Mouse (Mus musculus) heart, adult 2 months (tissue): Measurements from ENCODE around the gene Ugt1a10. TPM values are rescaled to one million over a fixed set of nuclear protein-coding genes. Genes with fewer than 3 reads are reported as not detected.

ENCODE experiments used
- DNase-seq, 2 experiments: peaks; one replicate each; pipeline ENCODE4 v3.0.0; 2021
- H3K27ac ChIP-seq: fragments of 200-600 bp; 2 replicates; pipeline ENCODE4 v1.8.1; 2022
- H3K27me3 ChIP-seq: fragments of 200-500 bp; 2 replicates; pipeline ENCODE4 v1.6.1; 2012; ENCODE audit warnings: mild to moderate bottlenecking, low read length, inconsistent platforms, mixed read lengths; ENCODE audit not compliant: control insufficient read depth, insufficient read depth
- H3K36me3 ChIP-seq: fragments of 200-500 bp; 2 replicates; pipeline ENCODE4 v1.6.1; 2012; ENCODE audit warnings: low read length, inconsistent platforms; ENCODE audit not compliant: control insufficient read depth, insufficient read depth
- H3K4me1 ChIP-seq: fragments of 200-500 bp; 2 replicates; pipeline ENCODE4 v1.6.1; 2011; ENCODE audit warnings: low read length; ENCODE audit not compliant: control insufficient read depth, insufficient read depth
- H3K4me3 ChIP-seq: fragments of 200-600 bp; 2 replicates; pipeline ENCODE4 v1.8.1; 2022
- H3K79me2 ChIP-seq: fragments of 200-500 bp; replicated peaks from 2 replicates; pipeline ENCODE4 v1.6.1; 2012; ENCODE audit warnings: mild to moderate bottlenecking, inconsistent platforms, low read length, moderate library complexity, mixed read lengths; ENCODE audit not compliant: control insufficient read depth, insufficient read depth
- H3K9ac ChIP-seq: fragments of 200-500 bp; 2 replicates; pipeline ENCODE4 v1.6.1; 2012; ENCODE audit warnings: low read depth, mild to moderate bottlenecking, control low read depth, inconsistent platforms, low read length, mixed read lengths
- CTCF ChIP-seq: fragments of 200-600 bp; IDR thresholded peaks from 2 replicates; pipeline ENCODE4 v1.8.1; 2022; ENCODE audit warnings: antibody characterized with exemption, mild to moderate bottlenecking, moderate library complexity
- EP300 ChIP-seq: fragments of 200-500 bp; IDR thresholded peaks from 2 replicates; pipeline ENCODE4 v1.6.1; 2011; ENCODE audit warnings: low read depth, low read length, control low read depth; ENCODE audit not compliant: insufficient read depth
- POLR2A ChIP-seq: fragments of 200-500 bp; IDR thresholded peaks from 2 replicates; pipeline ENCODE4 v1.6.1; 2011; ENCODE audit warnings: mild to moderate bottlenecking, low read depth, low read length, control low read depth; ENCODE audit not compliant: insufficient read depth
- WGBS: fragments of 180-500 bp; shearing (Covaris S2); methylation state at CpG from one replicate; pipeline ENCODE4 v1.1.7; 2018; 5-methylcytosine and 5-hydroxymethylcytosine counted together
- intact Hi-C: fragments of 180-260 bp; cut with DNase I; formaldehyde crosslinking; loops from one replicate; pipeline ENCODE4 v1.15.1; 2025
- polyA plus RNA-seq: library from polyadenylated mRNA; depleted of rRNA; stranded (reverse); fragments of >200 nt; gene quantifications from 2 replicates; pipeline ENCODE4 v1.2.3, GENCODE M21; 2012
- total RNA-seq, 2 experiments: library from RNA; stranded (reverse); gene quantifications; 2 replicates each; pipeline ENCODE4 v1.2.3; 2021

The Ugt1a10 gene
- total and polyA plus RNA-seq, 3 experiments: not detected

GRCm38 (mm10) chr1:88240579-88240978 lies 185.4 kb downstream of the Ugt1a10 start:
- no peaks in the 10 kb centered on the region for H3K27me3 ChIP-seq
- H3K27ac ChIP-seq: no peak overlapping the region
- H3K9ac ChIP-seq: no peak overlapping the region
- 56% methylated on average over 4 of the region's 4 CpGs for WGBS
- no peak overlapping the region for H3K4me3 ChIP-seq
- no peak for DNase-seq
- intact Hi-C loops: no loop called here
- no peaks in the 10 kb centered on the region for H3K79me2 ChIP-seq
- H3K4me1 ChIP-seq: no peaks in the 10 kb centered on the region
- no peaks in the 10 kb centered on the region for H3K36me3 ChIP-seq
- TF ChIP-seq CTCF (no peak), EP300 (no peak), POLR2A (no peak)

DNA sequence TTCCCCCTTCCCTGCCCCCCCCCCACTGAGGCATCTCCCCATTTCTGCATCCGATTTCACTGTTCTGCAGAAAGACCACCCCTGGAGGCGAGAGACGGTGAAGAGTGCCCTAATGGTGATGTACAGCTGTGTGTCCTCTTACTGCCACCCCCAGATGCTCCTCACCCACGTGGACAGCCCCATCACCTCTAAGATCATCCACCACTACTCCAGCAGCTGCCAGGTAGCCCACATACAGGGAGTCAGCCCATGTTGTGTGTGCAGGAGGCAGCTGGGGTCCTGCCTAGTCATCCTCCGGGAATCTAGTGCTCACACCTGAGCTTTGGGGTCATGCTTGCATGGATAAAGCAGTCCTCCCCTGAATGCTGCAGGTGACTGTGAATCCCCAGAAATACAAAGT lies 188.7 kb downstream of the Ugt1a10 start:
- Histone ChIP-seq H3K36me3 (no peaks in the 10 kb centered on the region), H3K79me2 (no peaks in the 10 kb centered on the region), H3K27me3 (no peaks in the 10 kb centered on the region), H3K4me3 (no peak overlapping the region), H3K9ac (no peak overlapping the region), H3K4me1 (no peaks in the 10 kb centered on the region), H3K27ac (no peak overlapping the region)
- WGBS: 60% methylated on average over 5 of the region's 5 CpGs
- TF ChIP-seq EP300: no peak
- TF ChIP-seq CTCF: no peak
- TF ChIP-seq POLR2A: no peak
- no peak for DNase-seq
- intact Hi-C loops: no loop called here

DNA sequence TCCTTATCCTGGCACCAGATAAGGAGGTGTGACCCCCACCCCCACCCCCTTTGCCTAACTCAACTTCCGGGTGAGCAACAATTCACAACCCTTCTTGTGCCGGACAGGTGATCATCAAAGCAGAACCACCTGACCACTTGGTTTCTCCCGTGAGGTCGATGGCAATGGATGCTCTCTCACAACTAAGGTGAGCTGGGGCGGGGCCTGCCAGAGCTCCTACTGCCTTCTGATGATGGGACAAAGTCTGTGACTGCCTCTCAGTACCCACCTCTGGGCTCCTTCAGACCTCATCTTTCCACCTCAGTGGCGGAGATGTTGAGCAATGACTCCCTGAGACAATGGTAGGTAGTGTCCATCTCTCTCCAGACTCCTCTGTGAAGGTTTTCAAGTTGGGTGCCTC lies 190.7 kb downstream of the Ugt1a10 start:
- Histone ChIP-seq H3K36me3 (no peaks in the 10 kb centered on the region), H3K27me3 (no peaks in the 10 kb centered on the region), H3K9ac (no peak overlapping the region), H3K4me1 (no peaks in the 10 kb centered on the region), H3K27ac (no peak overlapping the region), H3K79me2 (no peaks in the 10 kb centered on the region), H3K4me3 (no peak overlapping the region)
- intact Hi-C loops: no loop called here
- 71% methylated on average over 6 of the region's 6 CpGs for WGBS
- TF ChIP-seq EP300: no peak
- TF ChIP-seq POLR2A: no peak
- TF ChIP-seq CTCF: no peak
- no peak for DNase-seq

DNA sequence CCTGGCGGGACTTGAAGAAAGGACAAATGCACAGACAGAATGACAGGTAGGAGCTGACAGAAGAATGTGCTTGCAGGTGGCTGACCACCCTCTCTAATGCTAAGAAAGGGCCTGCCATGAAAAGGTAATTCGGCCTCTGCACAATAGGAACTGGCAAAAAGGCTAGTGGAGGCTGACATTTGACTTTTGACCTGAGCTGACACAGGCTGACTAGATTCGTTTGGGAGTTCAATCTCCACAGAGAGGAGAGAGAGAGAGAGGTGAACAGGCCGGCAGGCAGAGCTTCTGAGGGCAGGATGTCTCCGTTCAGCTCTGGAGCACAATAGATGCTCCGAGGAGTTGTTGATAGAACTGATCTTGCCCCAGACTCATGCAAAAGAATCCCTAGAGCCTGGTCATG lies 191.2 kb downstream of the Ugt1a10 start:
- no peaks in the 10 kb centered on the region for H3K4me1 ChIP-seq
- no peak overlapping the region for H3K9ac ChIP-seq
- 48% methylated on average over 6 of the region's 6 CpGs for WGBS
- no peak overlapping the region for H3K27ac ChIP-seq
- TF ChIP-seq POLR2A (no peak), EP300 (no peak), CTCF (no peak)
- DNase-seq: no peak
- no peaks in the 10 kb centered on the region for H3K36me3 ChIP-seq
- intact Hi-C loops: no loop called here
- no peaks in the 10 kb centered on the region for H3K79me2 ChIP-seq
- no peak overlapping the region for H3K4me3 ChIP-seq
- no peaks in the 10 kb centered on the region for H3K27me3 ChIP-seq

DNA sequence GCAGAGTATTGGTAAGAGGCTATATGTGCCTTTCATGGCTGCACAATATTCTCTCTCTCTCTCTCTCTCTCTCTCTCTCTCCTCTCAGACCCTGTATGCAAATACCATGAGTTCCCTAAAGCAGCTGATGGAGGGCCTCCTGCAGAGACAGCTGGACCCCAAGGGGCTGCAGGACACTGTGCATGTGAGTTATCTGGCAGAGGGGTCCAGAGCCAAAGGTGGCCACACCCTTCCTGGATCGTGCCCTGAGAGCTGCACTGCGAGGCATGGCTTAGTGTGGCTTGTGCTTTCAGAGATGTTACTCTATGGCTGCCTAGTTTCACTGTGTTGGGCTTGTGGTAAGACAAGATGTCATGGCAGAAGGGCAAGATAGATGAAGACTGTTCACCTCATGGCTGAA lies 192.5 kb downstream of the Ugt1a10 start:
- no peak overlapping the region for H3K27ac ChIP-seq
- no peak for DNase-seq
- no peaks in the 10 kb centered on the region for H3K79me2 ChIP-seq
- H3K4me1 ChIP-seq: no peaks in the 10 kb centered on the region
- 39% methylated on average over 2 of the region's 2 CpGs for WGBS
- H3K36me3 ChIP-seq: no peaks in the 10 kb centered on the region
- TF ChIP-seq EP300 (no peak), POLR2A (no peak), CTCF (no peak)
- H3K4me3 ChIP-seq: no peak overlapping the region
- no peak overlapping the region for H3K9ac ChIP-seq
- no peaks in the 10 kb centered on the region for H3K27me3 ChIP-seq
- intact Hi-C loops: no loop called here

DNA sequence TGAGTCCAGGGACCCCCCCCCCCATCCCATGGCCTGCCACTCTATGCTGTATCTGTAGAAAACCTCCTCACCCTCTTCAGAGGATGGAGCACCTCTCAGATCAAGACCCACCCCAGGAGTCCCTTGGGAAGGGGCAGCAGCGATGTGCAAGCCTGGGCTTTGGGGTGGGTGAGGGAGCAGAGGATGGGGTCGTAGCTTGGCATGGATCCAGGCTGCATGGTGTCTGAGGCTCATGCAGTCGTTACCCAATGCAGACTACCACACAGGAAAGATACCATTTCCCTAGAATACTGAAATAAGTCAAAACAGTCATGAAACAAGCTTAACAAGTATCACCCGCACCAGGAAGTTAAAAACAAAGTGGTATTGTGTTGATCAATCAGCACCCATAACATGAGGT lies 193.5 kb downstream of the Ugt1a10 start:
- Histone ChIP-seq H3K79me2 (no peaks in the 10 kb centered on the region), H3K9ac (no peak overlapping the region), H3K36me3 (no peaks in the 10 kb centered on the region), H3K4me1 (no peaks in the 10 kb centered on the region), H3K4me3 (no peak overlapping the region), H3K27ac (no peak overlapping the region), H3K27me3 (no peaks in the 10 kb centered on the region)
- intact Hi-C loops: no loop called here
- 54% methylated on average over 4 of the region's 4 CpGs for WGBS
- TF ChIP-seq POLR2A: no peak
- no peak for TF ChIP-seq EP300
- no peak for TF ChIP-seq CTCF
- no peak for DNase-seq
